Mouse (Mus musculus) spleen, adult 2 months (tissue): ENCODE results near the gene Gabpa.

Source experiments
- CTCF ChIP-seq: fragments of 200-500 bp; IDR thresholded peaks from 2 replicates; pipeline ENCODE4 v1.5.1; 2011; ENCODE audit warnings: mild to moderate bottlenecking, inconsistent platforms; ENCODE audit not compliant: insufficient read depth, insufficient read length, insufficient replicate concordance; ENCODE audit errors: extremely low read depth
- POLR2A ChIP-seq: fragments of 200-500 bp; IDR thresholded peaks from 2 replicates; pipeline ENCODE4 v1.6.1; 2011; ENCODE audit warnings: low read depth, low read length, inconsistent platforms

DNA sequence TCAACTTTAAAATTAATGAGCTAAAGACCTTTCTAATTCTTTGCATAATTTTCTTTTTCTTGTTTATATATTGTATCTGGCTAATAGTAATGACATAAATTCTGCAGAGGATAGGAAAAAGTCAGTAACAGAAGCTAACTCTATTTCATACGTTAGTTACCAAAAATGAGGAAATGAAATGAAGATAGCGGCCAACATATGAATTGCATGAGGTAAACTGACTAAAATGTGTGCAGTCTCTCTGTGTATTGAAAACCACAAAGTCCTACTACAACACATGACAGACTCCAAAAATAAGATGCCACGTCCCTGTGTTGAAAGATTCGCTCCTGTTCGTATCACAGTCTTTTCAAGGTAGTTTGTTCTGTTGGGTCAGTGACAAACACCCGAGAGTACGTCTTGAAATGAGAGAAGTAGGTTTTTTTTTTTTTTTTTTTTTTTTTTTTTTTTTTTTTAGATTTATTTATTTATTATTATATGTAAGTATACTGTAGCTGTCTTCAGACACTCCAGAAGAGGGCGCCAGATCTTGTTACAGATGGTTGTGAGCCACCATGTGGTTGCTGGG is 47.1 kb downstream of the Gabpa start:
- TF ChIP-seq CTCF (no peak), POLR2A (no peak)
